Mouse (Mus musculus) bone marrow macrophage, adult 2 months (primary cell): ENCODE measurements around the gene Igf1r.

Experiments
- CTCF ChIP-seq: IDR thresholded peaks from 2 replicates; pipeline ENCODE4 v1.5.1; 2012; ENCODE audit warnings: low read depth, mild to moderate bottlenecking, low read length, moderate library complexity
- POLR2A ChIP-seq: IDR thresholded peaks from 2 replicates; pipeline ENCODE4 v1.6.1; 2012; ENCODE audit warnings: mild to moderate bottlenecking, low read depth, low read length, borderline replicate concordance

DNA sequence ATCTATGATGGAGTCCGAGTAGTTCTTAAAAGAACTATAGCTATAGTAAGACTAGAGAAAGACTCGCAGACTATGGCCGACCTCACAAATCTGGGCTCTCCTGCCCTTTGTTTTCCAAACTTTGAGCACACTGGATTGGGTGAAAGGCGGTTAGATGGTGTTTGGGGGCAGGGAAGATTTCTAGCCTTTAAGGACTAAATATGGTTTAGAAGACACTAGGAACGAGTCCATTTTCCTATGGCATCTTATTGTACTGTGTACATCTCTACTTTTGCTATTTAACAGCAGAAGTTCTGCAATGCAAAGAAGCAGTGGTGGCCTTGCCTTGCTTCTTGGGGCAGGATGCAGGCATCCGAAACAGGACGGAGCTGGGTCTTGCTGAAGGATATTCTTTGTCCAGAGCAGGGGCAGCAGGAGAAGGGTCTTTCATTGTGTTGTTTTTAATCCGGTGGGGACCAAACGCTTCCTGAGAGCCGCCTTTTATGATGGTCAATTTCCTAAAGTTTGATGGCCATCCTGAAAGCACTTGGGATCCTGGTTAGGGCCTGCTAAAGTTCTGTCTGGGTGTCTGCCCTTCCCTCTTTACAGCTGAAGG is 2.1 kb downstream of the Igf1r start:
- TF ChIP-seq CTCF (no peak), POLR2A (no peak)
